Mouse (Mus musculus): ENCODE data around the gene Pilrb2. TPM values are rescaled to one million over a fixed set of nuclear protein-coding genes. Genes with fewer than 3 reads are reported as not detected.
"Not testable (repeated sequence)": the region's sequence is repeated elsewhere in the genome, so short reads cannot be mapped to it uniquely, and the experiment has no call there.

Gene Pilrb2
- total RNA-seq (2021) = not detected

DNA sequence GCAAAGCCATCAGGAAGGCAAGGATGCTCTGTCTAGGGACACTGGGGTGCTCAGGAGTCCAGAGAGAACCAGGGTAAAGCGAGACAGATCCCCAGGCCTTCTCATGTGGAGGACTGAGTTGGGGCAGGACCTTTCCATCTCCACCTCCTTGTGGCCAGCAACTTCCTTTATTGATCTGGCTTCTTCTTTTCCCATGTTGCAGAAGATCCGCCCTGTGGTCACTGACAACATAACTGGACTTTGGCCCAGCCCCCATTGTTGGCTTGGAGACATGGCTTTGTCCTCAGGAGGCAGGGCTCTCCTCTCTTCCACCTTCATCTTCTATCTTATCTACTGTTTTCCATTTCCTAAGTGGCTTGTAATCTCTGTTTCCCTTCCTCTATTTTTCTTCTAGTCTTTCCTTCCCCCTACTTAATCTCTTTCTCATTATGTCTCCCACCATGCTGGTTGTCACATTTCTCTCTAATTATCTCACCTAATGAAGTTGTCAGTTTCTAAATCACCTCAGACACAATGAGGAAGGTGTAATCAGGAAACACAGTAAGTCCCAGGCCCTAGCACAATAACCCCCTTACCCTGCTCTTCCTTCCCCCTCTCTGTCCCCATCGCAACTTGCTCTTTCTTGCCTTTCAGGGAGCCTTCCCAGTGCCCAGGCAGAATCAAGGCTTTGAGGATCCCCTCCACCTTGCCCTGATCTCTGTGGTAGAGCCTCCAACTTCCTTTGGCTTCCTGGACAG, at the start of gene Pilrb2:
Gene Pilrb2, minus strand, starts transcription at position 172 of the 737 bp plus-strand sequence.
- intact Hi-C loops (cut with DNase I) = loop anchor here (2.0 kb wide), 1 partner anchor 15 kb away; no protein-coding TSS in a partner anchor
- DNase-seq (ENCODE audit: low spot score in 2 of 2) = not testable (repeated sequence)

DNA sequence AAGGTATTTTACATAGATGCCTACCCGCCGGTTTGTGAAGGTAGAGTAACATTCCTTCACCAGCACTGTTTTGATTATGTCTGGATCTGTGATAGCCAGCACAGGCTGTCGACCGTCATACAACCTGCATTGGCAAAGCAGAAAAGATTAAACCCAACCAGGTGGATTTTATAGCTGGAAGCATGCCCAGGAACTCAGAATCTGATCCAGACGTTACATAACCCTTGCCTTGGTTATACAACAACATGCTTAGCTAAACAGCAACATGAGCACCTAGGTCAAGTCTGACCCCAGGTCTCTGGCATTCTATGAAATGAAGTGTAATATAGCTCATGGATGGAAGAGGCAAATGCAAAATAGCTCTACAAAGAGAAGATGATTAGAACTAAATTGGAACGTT, 43.9 kb upstream of the Pilrb2 start:
- intact Hi-C loops (cut with DNase I) = no loop called here
- DNase-seq (ENCODE audit: low spot score in 2 of 2) = no peak

DNA sequence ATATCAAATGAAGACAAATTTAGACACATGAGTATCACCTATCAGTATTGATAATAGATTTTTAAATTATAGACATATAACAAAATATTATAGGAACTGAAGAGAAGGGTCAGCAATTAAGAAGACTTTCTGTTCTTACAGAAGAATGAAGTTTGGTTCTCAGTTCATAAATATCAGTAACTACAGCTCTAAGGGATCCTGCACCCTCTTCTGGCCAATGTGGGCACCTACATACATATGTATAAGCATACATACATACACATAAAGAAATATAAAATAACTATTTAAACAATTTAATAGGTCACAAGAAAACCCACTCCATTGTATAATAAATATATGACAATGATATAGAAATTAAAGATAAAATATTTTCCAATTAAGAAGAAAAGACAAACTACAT, 42.9 kb upstream of the Pilrb2 start:
- DNase-seq (ENCODE audit: low spot score in 2 of 2) = no peak
- intact Hi-C loops (cut with DNase I) = no loop called here

DNA sequence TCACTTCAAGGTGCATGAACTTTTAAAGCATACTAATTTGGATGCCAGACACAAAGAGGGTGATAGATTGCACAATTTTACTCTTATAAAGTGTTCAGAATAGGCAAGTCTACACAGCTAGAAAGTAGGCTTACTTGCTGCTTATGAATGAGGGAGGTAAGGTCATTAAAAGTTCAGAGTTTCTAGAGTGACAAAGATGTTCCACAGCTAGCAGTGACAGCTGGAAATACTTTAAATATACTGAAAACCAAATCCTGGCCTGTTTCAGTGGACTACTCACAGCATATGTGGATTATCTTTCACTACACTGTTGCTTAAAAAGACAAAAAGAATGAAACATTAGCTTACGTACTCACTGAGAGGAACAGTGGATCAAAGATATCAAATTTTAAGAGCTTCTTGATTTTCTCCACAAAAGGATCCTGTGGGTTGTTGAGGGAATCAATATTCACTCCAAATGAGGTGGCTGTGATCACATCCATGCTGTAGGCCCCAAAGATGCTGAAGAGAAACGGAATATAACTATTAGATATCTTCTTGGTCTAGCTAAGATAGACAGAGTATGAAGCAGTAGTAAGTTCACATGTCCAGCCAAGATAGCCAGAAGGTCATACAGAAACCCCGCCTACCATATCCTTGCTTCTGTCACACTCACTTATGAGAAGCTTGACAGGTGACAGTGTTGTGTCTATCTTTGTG, 38.1 kb upstream of the Pilrb2 start:
- no peak for DNase-seq (ENCODE audit: low spot score in 2 of 2)
- intact Hi-C loops (cut with DNase I) = no loop called here

DNA sequence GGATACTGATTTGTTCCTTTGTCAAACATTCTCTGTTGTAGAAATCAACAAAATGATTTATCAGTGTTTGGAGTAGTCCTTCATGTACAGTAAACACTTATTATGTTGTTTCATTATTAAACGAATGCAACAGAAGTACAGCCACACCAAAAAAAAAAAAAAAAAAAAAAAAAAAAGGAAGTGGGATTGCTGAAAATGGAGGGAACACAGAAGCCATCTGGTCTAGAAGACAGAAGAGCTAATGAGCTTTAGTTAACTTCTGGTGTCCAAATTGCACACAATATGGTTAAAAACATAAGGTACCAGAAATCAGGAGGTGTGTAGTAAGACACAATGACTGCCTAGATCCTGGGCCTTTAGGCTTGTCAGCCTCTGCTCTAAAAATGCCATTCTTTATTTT, 26.2 kb upstream of the Pilrb2 start:
- DNase-seq (ENCODE audit: low spot score in 2 of 2) = no peak
- intact Hi-C loops (cut with DNase I) = no loop called here

DNA sequence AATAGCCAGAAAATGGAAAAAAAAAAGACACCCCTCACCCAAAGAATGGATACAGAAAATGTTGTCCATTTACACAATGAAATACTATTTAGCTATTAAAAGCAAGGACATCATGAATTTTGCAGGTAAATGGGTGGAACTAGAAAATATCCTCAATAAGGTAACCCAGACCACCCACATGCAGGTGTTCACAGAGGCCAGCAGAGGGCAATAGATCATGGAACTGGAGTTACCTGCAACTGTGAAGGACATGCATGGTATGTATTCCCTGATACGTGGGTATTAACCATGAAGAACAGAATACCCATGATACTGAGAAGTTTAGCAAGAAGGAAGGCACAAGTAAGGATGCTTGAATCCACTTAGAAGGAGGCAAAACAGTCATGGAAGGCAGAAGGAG, 21.3 kb upstream of the Pilrb2 start:
- no peak for DNase-seq (ENCODE audit: low spot score in 2 of 2)
- intact Hi-C loops (cut with DNase I) = no loop called here

DNA sequence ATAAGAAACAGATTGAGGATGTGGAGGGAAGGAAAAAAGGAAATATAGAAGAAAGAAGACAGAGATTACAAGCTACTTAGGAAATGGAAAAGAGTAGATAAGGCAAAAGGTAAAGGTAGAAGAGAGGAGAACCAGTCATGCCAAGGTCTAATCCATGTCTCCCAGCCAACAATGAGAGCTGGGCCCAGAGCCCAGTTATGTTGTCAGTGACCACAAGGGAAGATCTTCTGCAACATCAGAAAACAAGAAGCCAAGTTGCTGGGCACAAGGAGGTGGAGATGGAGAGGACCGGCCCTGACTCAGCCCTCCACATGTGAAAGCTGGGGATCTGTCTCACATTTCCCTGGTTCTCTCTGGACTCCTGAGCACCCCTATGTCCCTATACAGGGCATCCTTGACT, 16.1 kb upstream of the Pilrb2 start:
- no peak for DNase-seq (ENCODE audit: low spot score in 2 of 2)
- intact Hi-C loops (cut with DNase I) = loop anchor here (5.0 kb wide), 2 partner anchors 250 to 265 kb away; no protein-coding TSS in a partner anchor

DNA sequence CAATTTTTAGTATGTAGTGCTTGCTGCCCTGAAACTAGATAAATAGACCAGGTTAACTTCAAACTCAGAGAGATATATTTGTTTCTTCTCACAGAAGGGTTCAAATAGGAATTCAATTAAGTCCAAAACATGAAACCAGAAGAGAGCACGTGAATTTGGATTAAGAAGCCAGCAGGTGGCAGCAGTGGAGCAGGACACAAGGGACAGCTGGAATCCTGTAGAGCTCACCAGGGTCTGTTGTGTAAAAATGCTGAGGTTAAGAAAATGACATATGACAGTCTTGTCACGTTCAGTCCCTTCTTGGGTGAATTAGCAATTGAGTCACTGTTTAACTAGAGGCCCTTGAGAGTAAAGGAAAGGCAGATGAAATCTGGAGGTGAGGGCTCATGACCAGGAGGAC, 14.3 kb upstream of the Pilrb2 start:
- DNase-seq (ENCODE audit: low spot score in 2 of 2) = peak; percentile 51 to 65
- intact Hi-C loops (cut with DNase I) = loop anchor here (1.0 to 5.0 kb wide), 3 partner anchors 87 to 266 kb away; no protein-coding TSS in a partner anchor

DNA sequence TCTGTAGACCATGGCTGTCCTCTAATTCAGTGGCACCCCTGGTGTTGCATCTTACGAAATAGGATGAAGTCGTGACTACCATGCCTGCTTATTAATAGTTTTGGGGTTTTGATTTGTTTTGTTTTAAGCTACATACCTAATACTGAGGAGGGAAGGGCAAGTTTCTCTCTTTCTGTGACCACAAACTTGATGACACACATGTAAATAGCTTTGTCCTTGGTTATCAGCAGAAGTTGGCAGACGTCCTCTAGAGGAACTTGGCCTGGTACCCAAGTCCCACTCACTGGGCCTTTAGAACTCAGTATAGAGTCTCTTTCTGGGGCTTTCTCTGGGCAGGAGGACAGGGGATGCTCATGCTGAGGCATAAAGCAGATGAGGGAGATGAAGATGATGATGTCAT, 11.7 kb upstream of the Pilrb2 start:
- no peak for DNase-seq (ENCODE audit: low spot score in 2 of 2)
- intact Hi-C loops (cut with DNase I) = no loop called here

DNA sequence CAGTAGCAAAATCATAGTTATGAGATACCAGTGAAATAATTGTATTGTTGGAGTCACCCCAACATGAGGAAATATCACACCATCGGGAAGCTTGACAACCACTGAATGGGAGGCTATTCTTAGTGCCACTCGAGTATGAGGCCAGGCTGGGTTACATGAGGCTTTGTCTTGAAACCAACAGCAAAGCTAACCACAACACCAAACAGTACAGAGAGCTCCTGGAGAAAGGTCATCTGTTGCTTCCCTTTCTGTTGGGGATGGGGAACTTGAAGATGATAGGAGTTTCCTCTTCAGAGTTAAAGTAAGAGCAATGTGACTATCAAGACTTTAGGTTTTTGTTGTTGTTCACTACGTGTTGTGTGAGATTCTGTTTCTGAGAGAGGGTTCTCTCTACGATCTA, 11.3 kb upstream of the Pilrb2 start:
- intact Hi-C loops (cut with DNase I) = no loop called here
- DNase-seq (ENCODE audit: low spot score in 2 of 2) = no peak

DNA sequence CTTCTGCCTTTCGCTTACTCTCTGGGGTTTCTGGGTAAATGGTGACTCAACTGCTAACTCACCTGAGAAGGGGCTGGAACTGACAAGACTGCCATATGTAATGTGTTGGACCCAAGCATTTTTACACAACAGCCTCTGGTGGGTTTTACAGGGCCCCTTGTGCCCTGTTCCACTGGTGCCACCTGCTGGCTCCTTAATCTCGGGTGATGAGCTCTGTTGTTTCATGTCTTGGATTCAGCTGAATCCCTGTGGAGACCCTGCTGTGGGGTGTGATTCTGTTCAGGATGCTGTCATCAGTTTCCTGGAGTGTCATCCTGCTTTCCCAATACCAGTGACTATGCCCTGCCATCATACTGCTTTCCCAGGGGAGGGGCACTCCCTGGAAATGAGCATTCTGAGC, 6.2 kb upstream of the Pilrb2 start:
- peak; percentile 3 to 8 for DNase-seq (ENCODE audit: low spot score in 2 of 2)
- intact Hi-C loops (cut with DNase I) = loop anchor here (5.0 kb wide), 1 partner anchor 86 kb away; no protein-coding TSS in a partner anchor

DNA sequence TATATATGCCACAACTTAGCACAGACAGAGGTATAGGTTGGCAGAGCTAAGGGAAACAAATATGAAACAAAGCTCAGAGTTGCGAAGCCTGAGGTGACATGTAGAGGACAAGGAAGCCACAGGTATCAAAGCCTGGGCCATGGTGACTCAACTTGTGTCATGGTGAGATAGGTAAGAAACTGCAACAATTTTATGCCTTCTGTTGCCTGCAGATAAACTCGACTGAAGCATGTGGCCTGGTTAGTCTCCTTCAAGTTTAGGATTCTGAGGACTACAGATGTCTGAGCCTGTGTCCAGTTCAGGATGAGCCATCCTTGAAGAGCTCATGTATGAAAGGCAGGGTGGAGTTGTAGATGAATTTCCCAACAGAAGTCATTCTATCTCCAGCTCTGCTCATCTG, 3.4 kb upstream of the Pilrb2 start:
- no peak for DNase-seq (ENCODE audit: low spot score in 2 of 2)
- intact Hi-C loops (cut with DNase I) = loop anchor here (5.0 kb wide), 1 partner anchor 83 kb away; no protein-coding TSS in a partner anchor

DNA sequence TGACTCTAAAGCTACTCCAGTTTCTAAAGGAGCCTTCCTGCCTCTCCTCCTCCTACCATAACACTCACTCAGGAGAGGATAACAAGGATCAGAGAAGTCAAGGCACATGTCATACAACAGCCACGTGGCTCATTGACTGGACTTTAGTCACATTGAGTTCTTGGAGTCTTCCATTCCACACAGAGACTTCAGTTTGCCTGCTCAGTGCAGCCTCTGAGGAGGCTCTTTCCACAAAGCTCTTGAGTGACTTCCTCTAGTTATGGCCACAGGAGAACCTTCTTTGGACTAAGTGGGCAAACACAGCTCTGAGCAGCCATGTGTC, 727 bp upstream of the Pilrb2 start:
- DNase-seq (ENCODE audit: low spot score in 2 of 2); intact Hi-C loops (cut with DNase I): not testable (repeated sequence)

DNA sequence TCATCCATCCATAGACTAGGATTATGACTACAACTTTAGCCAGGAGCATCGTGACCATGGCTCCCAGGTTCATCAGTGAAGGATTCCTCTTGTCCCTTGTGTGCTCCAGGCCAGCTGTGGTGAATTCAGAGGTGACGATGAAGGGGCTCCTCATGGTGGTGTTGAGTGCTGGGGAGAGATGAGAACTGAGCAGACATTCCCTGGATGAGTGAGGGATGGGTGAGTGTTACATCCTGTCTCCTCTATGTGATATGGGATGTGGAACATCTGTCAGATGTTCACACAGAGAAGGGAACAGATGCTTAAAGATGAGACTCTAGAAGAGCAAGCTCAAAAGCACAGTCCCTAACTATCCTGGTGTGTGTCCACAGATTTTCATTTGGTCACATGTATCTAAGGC, 3.0 kb downstream of the Pilrb2 start:
- DNase-seq (ENCODE audit: low spot score in 2 of 2); intact Hi-C loops (cut with DNase I): not testable (repeated sequence)

DNA sequence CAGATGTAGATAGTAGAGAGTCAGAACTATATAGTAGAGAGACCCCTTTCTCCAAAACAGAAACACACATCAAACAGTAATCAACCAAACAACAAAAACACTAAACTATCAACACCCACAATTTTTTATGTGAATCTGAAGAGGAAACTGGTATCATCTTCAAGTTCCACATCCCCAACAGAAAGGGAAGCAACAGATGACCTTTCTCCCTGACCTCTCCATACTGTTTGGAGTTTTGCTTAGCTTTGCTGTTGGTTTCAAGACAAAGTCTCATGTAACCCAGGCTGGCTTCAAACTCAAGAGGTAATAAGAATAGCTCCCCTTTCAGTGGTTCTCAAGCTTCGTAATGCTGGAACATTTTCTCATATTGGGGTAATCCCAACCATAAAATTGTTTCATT, 7.6 kb downstream of the Pilrb2 start:
- DNase-seq (ENCODE audit: low spot score in 2 of 2); intact Hi-C loops (cut with DNase I): not testable (repeated sequence)

DNA sequence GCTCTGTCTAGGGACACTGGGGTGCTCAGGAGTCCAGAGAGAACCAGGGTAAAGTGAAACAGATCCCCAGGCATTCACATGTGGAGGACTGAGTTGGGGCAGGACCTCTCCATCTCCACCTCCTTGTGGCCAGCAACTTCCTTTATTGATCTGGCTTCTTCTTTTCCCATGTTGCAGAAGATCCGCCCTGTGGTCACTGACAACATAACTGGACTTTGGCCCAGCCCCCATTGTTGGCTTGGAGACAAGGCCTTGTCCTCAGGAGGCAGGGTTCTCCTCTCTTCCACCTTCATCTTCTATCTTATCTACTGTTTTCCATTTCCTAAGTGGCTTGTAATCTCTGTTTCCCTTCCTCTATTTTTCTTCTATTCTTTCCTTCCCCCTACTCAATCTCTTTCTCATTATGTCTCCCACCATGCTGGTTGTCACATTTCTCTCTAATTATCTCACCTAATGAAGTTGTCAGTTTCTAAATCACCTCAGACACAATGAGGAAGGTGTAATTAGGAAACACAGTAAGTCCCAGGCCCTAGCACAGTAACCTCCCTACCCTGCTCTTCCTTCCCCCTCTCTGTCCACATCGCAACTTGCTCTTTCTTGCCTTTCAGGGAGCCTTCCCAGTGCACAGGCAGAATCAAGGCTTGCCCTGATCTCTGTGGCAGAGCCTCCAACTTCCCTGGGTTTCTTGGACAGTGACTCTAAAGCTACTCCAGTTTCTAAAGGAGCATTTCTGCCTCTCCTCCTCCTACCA, 13.5 kb downstream of the Pilrb2 start, which contains the start of gene Pilrb1:
Gene Pilrb1, minus strand, starts transcription at position 147 of the 751 bp plus-strand sequence.
- DNase-seq (ENCODE audit: low spot score in 2 of 2) = not testable (repeated sequence)
- intact Hi-C loops (cut with DNase I) = loop anchor here (2.0 kb wide), 1 partner anchor 13 kb away; the partner anchor contains the start of gene Pilrb2

DNA sequence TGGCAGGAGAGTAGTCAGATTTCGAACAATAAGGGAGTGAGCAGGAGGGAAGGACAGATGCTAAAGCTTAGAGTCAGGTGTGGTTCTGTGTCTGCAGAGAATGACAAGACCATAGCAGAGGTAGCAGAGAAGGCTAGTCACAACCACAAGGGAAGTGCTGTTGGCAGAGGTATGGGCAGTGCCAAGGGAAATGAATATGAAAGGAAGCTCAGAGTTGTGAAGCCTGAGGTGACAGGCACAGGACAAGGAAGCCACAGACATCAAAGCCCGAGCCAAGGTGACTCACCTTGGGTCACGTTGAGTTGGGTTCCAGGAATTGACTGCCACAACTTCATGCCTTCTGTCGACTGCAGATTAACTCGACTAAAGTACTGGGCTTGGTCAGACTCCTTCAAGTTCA, 14.7 kb downstream of the Pilrb2 start:
- not testable (repeated sequence) for DNase-seq (ENCODE audit: low spot score in 2 of 2)
- intact Hi-C loops (cut with DNase I) = loop anchor here (2.0 kb wide), 1 partner anchor 14 kb away; the partner anchor contains the start of gene Pilrb2

DNA sequence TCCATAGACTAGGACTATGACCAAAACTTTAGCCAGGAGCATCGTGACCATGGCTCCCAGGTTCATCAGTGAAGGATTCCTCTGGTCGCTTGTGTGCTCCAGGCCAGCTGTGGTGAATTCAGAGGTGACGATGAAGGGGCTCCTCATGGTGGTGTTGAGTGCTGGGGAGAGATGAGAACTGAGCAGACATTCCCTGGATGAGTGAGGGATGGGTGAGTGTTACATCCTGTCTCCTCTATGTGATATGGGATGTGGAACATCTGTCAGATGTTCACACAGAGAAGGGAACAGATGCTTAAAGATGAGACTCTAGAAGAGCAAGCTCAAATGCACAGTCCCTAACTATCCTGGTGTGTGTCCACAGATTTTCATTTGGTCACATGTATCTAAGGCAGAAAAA, 16.7 kb downstream of the Pilrb2 start:
- intact Hi-C loops (cut with DNase I); DNase-seq (ENCODE audit: low spot score in 2 of 2): not testable (repeated sequence)

DNA sequence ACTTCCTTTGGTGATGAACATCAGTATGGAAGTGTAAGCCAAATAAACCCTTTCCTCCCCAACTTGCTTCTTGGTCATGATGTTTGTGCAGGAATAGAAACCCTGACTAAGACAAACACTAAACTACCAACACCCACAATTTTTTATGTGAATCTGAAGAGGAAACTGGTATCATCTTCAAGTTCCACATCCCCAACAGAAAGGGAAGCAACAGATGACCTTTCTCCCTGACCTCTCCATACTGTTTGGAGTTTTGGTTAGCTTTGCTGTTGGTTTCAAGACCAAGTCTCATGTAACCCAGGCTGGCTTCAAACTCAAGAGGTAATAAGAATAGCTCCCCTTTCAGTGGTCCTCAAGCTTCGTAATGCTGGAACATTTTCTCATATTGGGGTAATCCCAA, 21.3 kb downstream of the Pilrb2 start:
- DNase-seq (ENCODE audit: low spot score in 2 of 2); intact Hi-C loops (cut with DNase I): not testable (repeated sequence)

DNA sequence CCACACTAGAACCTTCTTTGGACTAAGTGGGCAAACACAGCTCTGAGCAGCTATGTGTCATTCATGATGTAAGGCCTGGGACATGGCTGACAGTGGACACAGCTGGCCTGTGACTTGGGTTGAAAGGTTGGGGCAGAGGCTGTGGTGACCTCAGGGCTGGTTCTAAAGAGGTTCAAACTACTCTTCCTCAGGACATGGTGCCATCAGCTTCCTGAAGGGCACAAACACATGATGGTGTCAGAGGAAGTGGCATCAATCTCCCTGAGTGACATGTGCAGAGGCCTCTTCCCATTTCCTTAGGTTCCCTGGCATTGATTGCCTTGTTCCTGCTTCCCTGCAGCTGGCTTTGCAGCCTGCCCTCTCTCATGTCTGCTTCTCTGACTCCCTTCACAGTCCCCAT, 34.5 kb downstream of the Pilrb2 start:
- intact Hi-C loops (cut with DNase I); DNase-seq (ENCODE audit: low spot score in 2 of 2): not testable (repeated sequence)
